Mouse (Mus musculus) heart, postnatal 0 days (tissue): ENCODE data around the gene Ogdh.

ENCODE experiments used
- CTCF ChIP-seq: IDR thresholded peaks from 2 replicates; pipeline ENCODE4 v1.5.1; 2016; ENCODE audit warnings: antibody characterized with exemption, control low read depth, low read depth
- EP300 ChIP-seq: IDR thresholded peaks from 2 replicates; pipeline ENCODE4 v1.6.1; 2016; ENCODE audit warnings: antibody characterized with exemption, low read depth

- no peak for TF ChIP-seq CTCF
- no peak for TF ChIP-seq EP300
These were observed 75.7 kb downstream of the Ogdh start for GRCm38 (mm10) chr11:6367156-6367555.
